Comparison of ENCODE assay signal across 9 mouse cellular contexts in the genomic region with DNA sequence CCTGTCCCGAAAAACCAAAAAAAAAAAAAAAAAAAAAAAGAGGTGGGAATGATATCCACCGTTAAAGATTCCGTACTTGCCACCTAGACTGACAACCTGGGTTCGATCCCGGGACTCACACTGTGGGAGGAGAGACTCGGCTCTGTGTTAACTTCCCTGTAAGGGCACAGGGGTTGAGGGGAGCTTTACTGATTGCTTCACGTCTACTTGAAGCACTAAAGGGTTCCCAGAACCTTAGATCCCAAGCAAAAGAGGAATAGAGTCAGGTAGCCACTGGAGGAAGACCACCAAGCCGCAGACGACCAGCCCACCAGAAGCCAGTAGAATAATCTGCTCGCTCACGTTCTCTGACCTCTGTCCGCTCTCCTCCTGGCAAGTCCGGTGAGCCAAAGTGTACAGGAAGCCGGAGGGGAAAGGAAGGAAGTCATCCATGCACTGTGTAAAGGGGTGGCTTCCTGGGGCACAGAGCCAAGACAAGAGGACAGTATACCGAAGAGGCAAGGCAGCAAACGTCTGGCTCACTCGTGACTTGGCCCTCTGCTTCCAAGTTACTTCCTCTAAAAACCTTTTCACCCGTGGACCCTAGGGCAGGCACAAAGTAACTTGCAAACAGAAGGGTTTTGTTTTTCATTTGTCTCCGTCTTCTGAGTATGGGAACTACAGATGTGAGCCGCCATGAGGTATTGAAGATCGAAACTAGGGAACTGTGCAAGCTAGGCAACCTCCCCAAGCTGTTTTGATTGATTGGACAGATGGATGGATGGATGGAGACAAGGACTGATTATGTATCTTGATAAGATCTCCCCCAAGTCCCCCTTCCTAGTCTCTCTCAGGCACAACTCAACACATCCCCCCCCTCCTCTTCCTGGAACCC. TPM values are rescaled to one million over a fixed set of nuclear protein-coding genes. Genes with fewer than 3 reads are reported as not detected.
A peak's percentile ranks its signal among the peaks of the same experiment; 100 is the strongest.
DNase-seq lines count a peak whose midpoint lies in the region; ATAC-seq and TF ChIP-seq lines count a peak whose summit lies in the region.
"Had no signal": no experiment of that assay in that cellular context is flagged by ENCODE, and none has a peak within 500 bp of the region (broad histone marks: within the 10 kb centered on the region; RNA-seq: fewer than 3 reads in every experiment).

No protein-coding gene starts in this region.

- H3K36me3 ChIP-seq in heart, embryonic 10.5 days: no peaks in the 10 kb centered on the region
- H3K36me3 ChIP-seq in heart, embryonic 15.5 days: no peaks in the 10 kb centered on the region
- no peaks in the 10 kb centered on the region for H3K36me3 ChIP-seq in liver, embryonic 11.5 days (ENCODE audit: control insufficient read depth, insufficient read depth, low read length)

- TF ChIP-seq CTCF in cerebellum, adult 2 months (IDR thresholded peaks at IDR 0.05; ENCODE audit: borderline replicate concordance, insufficient read depth, low read depth, low read length): no peak

- WGBS in heart, embryonic 10.5 days: 72% methylated on average over 21 of the region's 21 CpGs
- WGBS in heart, embryonic 15.5 days: 66% methylated on average over 21 of the region's 21 CpGs
- WGBS in liver, embryonic 11.5 days: 50% methylated on average over 21 of the region's 21 CpGs
- 69% methylated on average over 21 of the region's 21 CpGs for WGBS in cerebellum, adult 2 months

- TF ChIP-seq POLR2A in cerebellum, adult 2 months (IDR thresholded peaks at IDR 0.05; ENCODE audit: borderline replicate concordance, insufficient read depth, low read length): no peak

- ATAC-seq in heart, embryonic 15.5 days (replicated peaks; ENCODE audit: insufficient number of reproducible peaks, insufficient read depth, low FRiP score, low read depth): peak; percentile 76; the same call in 1 of the 2 replicates
- ATAC-seq in liver, embryonic 11.5 days (replicated peaks; ENCODE audit: low FRiP score): 0 out of 2 replicates have a peak, but pooled peaks have one; percentile 47
- 0 out of 2 replicates have a peak, but pooled peaks have one; percentile 16 for ATAC-seq in neutrophil, adult 5-6 weeks (ENCODE audit: extremely low read depth, insufficient number of reproducible peaks, low FRiP score, poor library complexity, severe bottlenecking)

- no peak overlapping the region for H3K27ac ChIP-seq in heart, embryonic 10.5 days
- H3K27ac ChIP-seq in heart, embryonic 15.5 days: no peak overlapping the region
- H3K27ac ChIP-seq in liver, embryonic 11.5 days (ENCODE audit: low read depth, low read length): no peak overlapping the region
- H3K27ac ChIP-seq in cerebellum, adult 2 months (ENCODE audit: insufficient read depth, low read length): no peak overlapping the region

- no peak overlapping the region for H3K4me3 ChIP-seq in heart, embryonic 10.5 days
- no peak overlapping the region for H3K4me3 ChIP-seq in heart, embryonic 15.5 days
- no peak overlapping the region for H3K4me3 ChIP-seq in liver, embryonic 11.5 days (ENCODE audit: low read depth, low read length)
- H3K4me3 ChIP-seq in cerebellum, adult 2 months (replicated peaks; ENCODE audit: insufficient read depth, low read depth, low read length): no peak overlapping the region

- H3K4me1 ChIP-seq in heart, embryonic 10.5 days: no peaks in the 10 kb centered on the region
- H3K4me1 ChIP-seq in heart, embryonic 15.5 days (replicated peaks): peaks cover 3% of the 10 kb centered on the region; the same call in 1 of the 2 replicates
- H3K4me1 ChIP-seq in liver, embryonic 11.5 days (replicated peaks; ENCODE audit: control insufficient read depth, insufficient read depth, low read length): no peaks in the 10 kb centered on the region
- H3K4me1 ChIP-seq in cerebellum, adult 2 months (ENCODE audit: control insufficient read depth, insufficient read depth, low read length): no peaks in the 10 kb centered on the region

- peak overlapping the region; percentile 43 for H3K4me2 ChIP-seq in heart, embryonic 15.5 days
- peak overlapping the region; percentile 25; the same call in 1 of the 2 replicates for H3K4me2 ChIP-seq in liver, embryonic 11.5 days

- DNase-seq in heart, adult 11 months: peak; percentile 99
- no peak for DNase-seq in heart, embryonic 10.5 days (ENCODE audit: low spot score)
- no peak for DNase-seq in liver, embryonic 11.5 days (ENCODE audit: low spot score)
- DNase-seq in cerebellum, adult 2 months: no peak
- no peak for DNase-seq in right cerebral cortex, postnatal 25 days
- DNase-seq in cerebellum, postnatal 4 days (ENCODE audit: low spot score in 2 of 2): no peak
- DNase-seq: right cerebral cortex, adult 18-20 months had no signal

- H3K9me3 ChIP-seq in heart, embryonic 10.5 days: no peaks in the 10 kb centered on the region
- H3K9me3 ChIP-seq in heart, embryonic 15.5 days (replicated peaks): no peaks in the 10 kb centered on the region
- no peaks in the 10 kb centered on the region for H3K9me3 ChIP-seq in liver, embryonic 11.5 days (ENCODE audit: control insufficient read depth, low read length)

- no peaks in the 10 kb centered on the region for H3K27me3 ChIP-seq in heart, embryonic 10.5 days (ENCODE audit: insufficient read depth, poor library complexity, severe bottlenecking)
- H3K27me3 ChIP-seq in heart, embryonic 15.5 days: no peaks in the 10 kb centered on the region
- no peaks in the 10 kb centered on the region for H3K27me3 ChIP-seq in liver, embryonic 11.5 days (replicated peaks; ENCODE audit: control insufficient read depth, insufficient read depth, low read length)
- no peaks in the 10 kb centered on the region for H3K27me3 ChIP-seq in cerebellum, adult 2 months (ENCODE audit: control insufficient read depth, insufficient read depth, low read length)

- no peak overlapping the region for H3K9ac ChIP-seq in heart, embryonic 15.5 days
- H3K9ac ChIP-seq in liver, embryonic 11.5 days (ENCODE audit: low read depth, low read length): no peak overlapping the region

RNA-seq across cellular contexts. Expression of gene Lrp6, which starts 28.0 kb away (rescaled TPM):
- polyA plus RNA-seq in heart, embryonic 10.5 days (2016; fragmentation: Nextera tagmentation; extraction: Ambion mirVana): 19.3 and 24.4 TPM in 2 replicates
- 16.9 and 19.7 TPM in 2 replicates for polyA plus RNA-seq in heart, embryonic 15.5 days (2015; fragmentation: Nextera tagmentation; extraction: Ambion mirVana)
- polyA plus RNA-seq in liver, embryonic 11.5 days (2014; fragmentation: Nextera tagmentation; extraction: Ambion mirVana): 14.1 and 17.1 TPM in 2 replicates
- total RNA-seq in neutrophil, adult 5-6 weeks (2017): 36.7 and 37.5 TPM in 2 replicates
- polyA plus RNA-seq in cerebellum, adult 2 months (2012; rRNA removed): 26.1 and 28.0 TPM in 2 replicates

RNA-seq across cellular contexts. Expression of gene Mansc1, which starts 37.5 kb away (rescaled TPM):
- 3.1 and 5.8 TPM in 2 replicates for polyA plus RNA-seq in heart, embryonic 10.5 days (2016; fragmentation: Nextera tagmentation; extraction: Ambion mirVana)
- polyA plus RNA-seq in heart, embryonic 15.5 days (2015; fragmentation: Nextera tagmentation; extraction: Ambion mirVana): 5.8 and 7.1 TPM in 2 replicates
- polyA plus RNA-seq in liver, embryonic 11.5 days (2014; fragmentation: Nextera tagmentation; extraction: Ambion mirVana): 1.0 and 1.9 TPM in 2 replicates
- total RNA-seq in neutrophil, adult 5-6 weeks (2017): 0.12 TPM in 1 of 2 replicates, not detected in the other
- 8.5 and 9.1 TPM in 2 replicates for polyA plus RNA-seq in cerebellum, adult 2 months (2012; rRNA removed)

RNA-seq across cellular contexts. Expression of gene Borcs5, which starts 44.5 kb away (rescaled TPM):
- polyA plus RNA-seq in heart, embryonic 10.5 days (2016; fragmentation: Nextera tagmentation; extraction: Ambion mirVana): 16.2 and 16.7 TPM in 2 replicates
- polyA plus RNA-seq in heart, embryonic 15.5 days (2015; fragmentation: Nextera tagmentation; extraction: Ambion mirVana): 14.0 and 16.5 TPM in 2 replicates
- 18.0 and 19.0 TPM in 2 replicates for polyA plus RNA-seq in liver, embryonic 11.5 days (2014; fragmentation: Nextera tagmentation; extraction: Ambion mirVana)
- 7.4 and 8.8 TPM in 2 replicates for total RNA-seq in neutrophil, adult 5-6 weeks (2017)
- 38.1 and 39.9 TPM in 2 replicates for polyA plus RNA-seq in cerebellum, adult 2 months (2012; rRNA removed)

Comparison
In these comparisons a context has a peak if more than half of its experiments do, and no peak if none do; other contexts are left out.
1. ATAC-seq: peak in every context shown above with its lines; median percentile 76 in heart, embryonic 15.5 days; 47 in liver, embryonic 11.5 days; 16 in neutrophil, adult 5-6 weeks.